Mouse (Mus musculus) spleen, adult 2 months (tissue): ENCODE results near the gene Tmem129.

Source experiments
- CTCF ChIP-seq: fragments of 200-500 bp; IDR thresholded peaks from 2 replicates; pipeline ENCODE4 v1.5.1; 2011; ENCODE audit warnings: mild to moderate bottlenecking, inconsistent platforms; ENCODE audit not compliant: insufficient read depth, insufficient read length, insufficient replicate concordance; ENCODE audit errors: extremely low read depth
- POLR2A ChIP-seq: fragments of 200-500 bp; IDR thresholded peaks from 2 replicates; pipeline ENCODE4 v1.6.1; 2011; ENCODE audit warnings: low read depth, low read length, inconsistent platforms

- TF ChIP-seq CTCF = no peak
- TF ChIP-seq POLR2A = no peak
These were observed 39.8 kb upstream of the Tmem129 start for GRCm38 (mm10) chr5:33697947-33698512.
